Mouse (Mus musculus): Measurements from ENCODE around the gene Ighmbp2. TPM values are rescaled to one million over a fixed set of nuclear protein-coding genes. Genes with fewer than 3 reads are reported as not detected.

Gene Ighmbp2
- total and polyA plus RNA-seq, 3 experiments, result 7.1 to 11.2 (median 10.3) TPM

GRCm38 (mm10) chr19:3282572-3283467 lies at the start of gene Ighmbp2, which contains the start of gene Mrpl21 (continued):
- TF ChIP-seq TCF12 (IDR thresholded peaks at IDR 0.05; ENCODE audit: low read depth, low read length), result peak; percentile 89

- Histone ChIP-seq H3K4me3 (replicated peaks in 1 of 3; ENCODE audit: low read depth in 2 of 3, low read length in 2 of 3, poor library complexity in 1 of 3) (no peak overlapping the region), H3K9ac (ENCODE audit: insufficient read depth, low read depth) (no peak overlapping the region), H3K4me2 (ENCODE audit: insufficient read depth, low read depth, poor library complexity, severe bottlenecking) (no peak overlapping the region), H3K9me3 (replicated peaks; ENCODE audit: low read length) (no peaks in the 10 kb centered on the region), H3K4me1 (ENCODE audit: control insufficient read depth in 1 of 2, insufficient read depth in 2 of 2) (peaks cover 1 to 29% of the 10 kb centered on the region in 2 experiments), H3K79me2 (replicated peaks; ENCODE audit: control insufficient read depth, extremely low read depth, insufficient read depth, poor library complexity, severe bottlenecking) (no peaks in the 10 kb centered on the region), H3K27ac (ENCODE audit: insufficient read depth, low read depth) (no peak overlapping the region), H3K36me3 (replicated peaks in 1 of 2; ENCODE audit: control insufficient read depth in 1 of 2, insufficient read depth in 1 of 2, low read length in 1 of 2) (no peaks in the 10 kb centered on the region), H3K27me3 (replicated peaks) (peaks cover 6% of the 10 kb centered on the region)
- dilution Hi-C loops (cut with MboI; ENCODE audit: extremely low pct_ligation_motif_present, extremely low pct_unique_long_range_greater_than_20kb, low sequenced_read_pairs), result no loop called here
- in situ Hi-C loops (cut with MboI; ENCODE audit: low pct_ligation_motif_present, low pct_unique_long_range_greater_than_20kb, low sequenced_read_pairs), result no loop called here
- TF ChIP-seq SIN3A (IDR thresholded peaks at IDR 0.05; ENCODE audit: low read length) (no peak), MYC (IDR thresholded peaks at IDR 0.05; ENCODE audit: low read depth, low read length) (no peak), MXI1 (IDR thresholded peaks at IDR 0.05; ENCODE audit: low read depth, low read length) (no peak), POLR2A (IDR thresholded peaks at IDR 0.05; ENCODE audit: low read depth, low read length) (no peak), TBP (conservative IDR thresholded peaks at IDR 0.05; ENCODE audit: low read depth, low read length) (no peak), HCFC1 (IDR thresholded peaks at IDR 0.05; ENCODE audit: low read depth, low read length) (no peak), ZMIZ1 (IDR thresholded peaks at IDR 0.05; ENCODE audit: low read depth, low read length) (no peak), CHD2 (IDR thresholded peaks at IDR 0.05; ENCODE audit: low read length) (no peak), USF1 (IDR thresholded peaks at IDR 0.05; ENCODE audit: low read depth, low read length) (no peak), JUN (IDR thresholded peaks at IDR 0.05; ENCODE audit: insufficient read depth, low read depth, low read length) (no peak), MAZ (IDR thresholded peaks at IDR 0.05; ENCODE audit: low read depth, low read length) (no peak), IRF4 (IDR thresholded peaks at IDR 0.05; ENCODE audit: low read depth, low read length) (no peak), MEF2A (IDR thresholded peaks at IDR 0.05; ENCODE audit: borderline replicate concordance, low read depth, low read length) (no peak), JUND (conservative IDR thresholded peaks at IDR 0.05; ENCODE audit: low read depth, low read length) (no peak), SMC3 (IDR thresholded peaks at IDR 0.05; ENCODE audit: low read depth, low read length) (no peak), POLR2AphosphoS2 (IDR thresholded peaks at IDR 0.05; ENCODE audit: low read depth, low read length) (no peak)
- DNase-seq (ENCODE audit: extremely low read depth), result no peak
These were observed 43.7 kb upstream of the Ighmbp2 start for GRCm38 (mm10) chr19:3326479-3327047.

All from CH12.LX (cell line).